Mouse (Mus musculus): Measurements from ENCODE around the gene Tbata.

GRCm38 (mm10) chr10:61212817-61213216, 41.1 kb downstream of the Tbata start:
- TF ChIP-seq GATA1 (IDR thresholded peaks at IDR 0.05; ENCODE audit: borderline replicate concordance, low read length) (no peak), FLI1 (IDR thresholded peaks at IDR 0.05; ENCODE audit: low read length) (no peak)

Measured in megakaryocyte, embryonic 14.5 days (primary cell).